23 mouse cellular contexts compared by ENCODE assay signal in the genomic region with DNA sequence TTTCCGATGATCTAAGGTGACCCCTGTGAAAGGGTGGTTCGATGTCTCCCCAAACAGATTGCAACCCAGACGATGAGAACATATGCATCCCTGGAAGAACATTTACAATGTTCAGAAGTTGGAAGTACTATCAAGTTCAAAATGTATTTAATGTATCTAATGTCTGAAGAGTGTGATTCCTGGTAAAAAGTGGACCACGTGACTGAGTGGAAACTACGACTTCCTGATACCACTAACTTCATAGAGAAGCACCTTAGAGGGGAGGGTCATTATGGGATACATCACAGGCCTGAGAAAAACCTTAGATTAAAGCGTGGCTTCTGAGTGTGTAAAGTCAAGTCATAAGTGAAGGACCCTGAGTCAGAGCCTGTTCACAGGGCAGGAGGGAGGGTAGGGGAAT.
A peak's percentile ranks its signal among the peaks of the same experiment; 100 is the strongest.
DNase-seq lines count a peak whose midpoint lies in the region; ATAC-seq and TF ChIP-seq lines count a peak whose summit lies in the region.
"Had no signal": no experiment of that assay in that cellular context is flagged by ENCODE, and none has a peak within 500 bp of the region (broad histone marks: within the 10 kb centered on the region; RNA-seq: fewer than 3 reads in every experiment).

No protein-coding gene starts in this region.

- no peak overlapping the region for H3K27ac ChIP-seq in intestine, embryonic 14.5 days (ENCODE audit: low read depth)
- H3K27ac ChIP-seq in intestine, postnatal 0 days (ENCODE audit: low read depth, low read length) = no peak overlapping the region
- H3K27ac ChIP-seq in spleen, adult 2 months (ENCODE audit: insufficient read depth, low read length) = peak overlapping the region; percentile 99; the same call in 1 of the 2 replicates
- H3K27ac ChIP-seq: embryonic facial prominence, embryonic 13.5 days; embryonic facial prominence, embryonic 15.5 days; forebrain, embryonic 10.5 days; forebrain, embryonic 12.5 days had no signal

- no peaks in the 10 kb centered on the region for H3K9me3 ChIP-seq in intestine, embryonic 14.5 days (ENCODE audit: control insufficient read depth, low read length)
- no peaks in the 10 kb centered on the region for H3K9me3 ChIP-seq in intestine, postnatal 0 days (ENCODE audit: control insufficient read depth)
- H3K9me3 ChIP-seq: embryonic facial prominence, embryonic 13.5 days; embryonic facial prominence, embryonic 15.5 days; forebrain, embryonic 10.5 days; forebrain, embryonic 12.5 days; G1E had no signal

- WGBS in intestine, embryonic 14.5 days = 86% methylated on average over 6 of the region's 6 CpGs
- WGBS in intestine, postnatal 0 days = 87% methylated on average over 6 of the region's 6 CpGs
- WGBS in spleen, adult 2 months = 62% methylated on average over 6 of the region's 6 CpGs

- no peak for TF ChIP-seq POLR2A in spleen, adult 2 months (IDR thresholded peaks at IDR 0.05; ENCODE audit: low read depth, low read length)

- H3K36me3 ChIP-seq in intestine, embryonic 14.5 days (ENCODE audit: control insufficient read depth, insufficient read depth, low read length) = no peaks in the 10 kb centered on the region
- no peaks in the 10 kb centered on the region for H3K36me3 ChIP-seq in intestine, postnatal 0 days (ENCODE audit: control insufficient read depth, insufficient read depth)
- no peaks in the 10 kb centered on the region for H3K36me3 ChIP-seq in spleen, adult 2 months (ENCODE audit: control insufficient read depth, insufficient read depth, low read length)
- H3K36me3 ChIP-seq: embryonic facial prominence, embryonic 13.5 days; embryonic facial prominence, embryonic 15.5 days; forebrain, embryonic 10.5 days; forebrain, embryonic 12.5 days; G1E had no signal

- no peak for TF ChIP-seq CTCF in intestine, postnatal 0 days (IDR thresholded peaks at IDR 0.05; ENCODE audit: low read depth)
- no peak for TF ChIP-seq CTCF in spleen, adult 2 months (IDR thresholded peaks at IDR 0.05; ENCODE audit: extremely low read depth, insufficient read depth, insufficient read length, insufficient replicate concordance)

- H3K27me3 ChIP-seq in intestine, embryonic 14.5 days (replicated peaks; ENCODE audit: control insufficient read depth, insufficient read depth, low read length) = no peaks in the 10 kb centered on the region
- no peaks in the 10 kb centered on the region for H3K27me3 ChIP-seq in intestine, postnatal 0 days (replicated peaks; ENCODE audit: control insufficient read depth, insufficient read depth, low read length)
- no peaks in the 10 kb centered on the region for H3K27me3 ChIP-seq in spleen, adult 2 months (ENCODE audit: control insufficient read depth, insufficient read depth, low read length)
- H3K27me3 ChIP-seq: embryonic facial prominence, embryonic 13.5 days; embryonic facial prominence, embryonic 15.5 days; forebrain, embryonic 12.5 days had no signal

- DNase-seq in intestine, embryonic 14.5 days (ENCODE audit: low spot score) = peak; percentile 0
- DNase-seq in spleen, adult 2 months (ENCODE audit: low read depth in 1 of 2, low spot score in 2 of 2) = no peak
- no peak for DNase-seq in spleen, adult 18-20 months
- no peak for DNase-seq in MN1 (ENCODE audit: low spot score)
- DNase-seq: adrenal gland, adult 2 months; adrenal gland, postnatal 10 days; adrenal gland, postnatal 25 days; cerebellum, adult 11 months; cerebellum, adult 18-20 months; cerebellum, adult 8-10 months; cerebellum, adult 9-11 months; cerebellum, postnatal 14 days; cerebellum, postnatal 36 days; embryo, embryonic 11 days had no signal

- no peak overlapping the region for H3K4me2 ChIP-seq in intestine, embryonic 14.5 days (ENCODE audit: low read length)
- no peak overlapping the region for H3K4me2 ChIP-seq in intestine, postnatal 0 days (replicated peaks; ENCODE audit: low read depth)
- H3K4me2 ChIP-seq: embryonic facial prominence, embryonic 13.5 days; embryonic facial prominence, embryonic 15.5 days; forebrain, embryonic 12.5 days had no signal

- no peak for ATAC-seq in intestine, embryonic 14.5 days (replicated peaks; ENCODE audit: low FRiP score, low TSS enrichment, low read depth)
- no peak for ATAC-seq in intestine, postnatal 0 days
- ATAC-seq: forebrain, embryonic 14.5 days; forebrain, embryonic 16.5 days had no signal

- H3K4me3 ChIP-seq in intestine, embryonic 14.5 days (ENCODE audit: low read depth, low read length) = no peak overlapping the region
- no peak overlapping the region for H3K4me3 ChIP-seq in intestine, postnatal 0 days (ENCODE audit: low read depth, low read length)
- H3K4me3 ChIP-seq in spleen, adult 2 months (ENCODE audit: extremely low read depth, insufficient read depth, insufficient read length) = no peak overlapping the region
- H3K4me3 ChIP-seq: embryonic facial prominence, embryonic 13.5 days; embryonic facial prominence, embryonic 15.5 days; erythroblast, embryonic 14.5 days; forebrain, embryonic 10.5 days; forebrain, embryonic 12.5 days had no signal

- no peak overlapping the region for H3K9ac ChIP-seq in intestine, embryonic 14.5 days (ENCODE audit: low read length)
- no peak overlapping the region for H3K9ac ChIP-seq in intestine, postnatal 0 days (ENCODE audit: low read depth, low read length)
- H3K9ac ChIP-seq: embryonic facial prominence, embryonic 13.5 days; embryonic facial prominence, embryonic 15.5 days; forebrain, embryonic 12.5 days had no signal

- H3K4me1 ChIP-seq in intestine, embryonic 14.5 days (replicated peaks; ENCODE audit: control insufficient read depth, insufficient read depth, low read length) = no peaks in the 10 kb centered on the region
- no peaks in the 10 kb centered on the region for H3K4me1 ChIP-seq in intestine, postnatal 0 days (replicated peaks; ENCODE audit: control insufficient read depth, insufficient read depth, low read length)
- H3K4me1 ChIP-seq in spleen, adult 2 months (ENCODE audit: control insufficient read depth, insufficient read depth, insufficient read length) = peaks cover 21% of the 10 kb centered on the region
- H3K4me1 ChIP-seq: embryonic facial prominence, embryonic 13.5 days; embryonic facial prominence, embryonic 15.5 days; forebrain, embryonic 10.5 days; forebrain, embryonic 12.5 days had no signal
